Mouse (Mus musculus) urinary bladder, postnatal 14 days (tissue): ENCODE data around the gene Chd5.
A peak's percentile ranks its signal among the peaks of the same experiment; 100 is the strongest.

Experiments used
- DNase-seq: peaks from one replicate; pipeline ENCODE4 v3.0.0; 2021; ENCODE audit warnings: low spot score

The Chd5 gene

DNA sequence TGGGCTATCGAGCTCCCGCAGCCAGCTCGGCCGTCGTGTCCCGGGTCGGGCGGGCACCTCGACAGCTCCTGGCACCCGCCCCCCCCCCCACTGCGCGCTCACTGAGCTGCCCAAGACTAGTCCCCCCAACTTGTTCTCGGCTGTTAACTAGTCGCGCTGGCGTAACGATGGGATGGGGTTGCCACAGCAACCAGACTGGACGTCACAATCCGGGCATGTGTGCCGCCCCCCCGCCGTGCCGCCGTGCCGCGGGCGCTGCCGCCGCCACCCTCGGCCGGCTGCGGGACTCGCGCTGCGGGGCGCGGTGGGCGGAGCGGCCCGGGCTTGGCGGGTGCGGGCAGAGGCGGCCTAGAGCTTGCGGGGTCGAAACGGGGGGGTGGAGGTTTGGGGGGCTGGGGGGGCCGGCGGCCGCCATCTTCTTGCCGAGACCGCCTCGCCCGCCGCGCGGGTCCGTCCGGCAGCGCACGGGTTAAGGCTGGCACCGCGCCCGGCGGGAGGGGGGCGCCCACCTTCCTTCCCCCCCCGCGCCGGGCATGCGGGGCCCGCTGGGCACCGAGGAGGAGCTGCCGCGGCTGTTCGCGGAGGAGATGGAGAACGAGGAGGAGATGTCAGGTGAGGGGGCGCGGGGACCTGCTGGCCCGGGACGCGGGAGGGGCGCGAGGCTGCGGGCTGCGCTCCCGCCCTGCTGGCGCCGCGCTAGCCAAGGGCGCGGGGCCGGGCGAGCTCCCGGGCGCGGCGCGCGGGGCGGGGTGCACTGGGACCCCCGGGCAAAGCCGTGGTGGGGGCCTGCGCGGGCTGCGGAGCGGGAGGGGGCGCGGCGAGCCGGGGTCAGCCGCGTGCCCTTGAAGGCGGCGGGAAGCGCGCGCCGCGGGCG, at the start of gene Chd5:
Gene Chd5 (plus strand): TSS at position 233 of the 874 bp plus-strand sequence.
- no peak for DNase-seq

DNA sequence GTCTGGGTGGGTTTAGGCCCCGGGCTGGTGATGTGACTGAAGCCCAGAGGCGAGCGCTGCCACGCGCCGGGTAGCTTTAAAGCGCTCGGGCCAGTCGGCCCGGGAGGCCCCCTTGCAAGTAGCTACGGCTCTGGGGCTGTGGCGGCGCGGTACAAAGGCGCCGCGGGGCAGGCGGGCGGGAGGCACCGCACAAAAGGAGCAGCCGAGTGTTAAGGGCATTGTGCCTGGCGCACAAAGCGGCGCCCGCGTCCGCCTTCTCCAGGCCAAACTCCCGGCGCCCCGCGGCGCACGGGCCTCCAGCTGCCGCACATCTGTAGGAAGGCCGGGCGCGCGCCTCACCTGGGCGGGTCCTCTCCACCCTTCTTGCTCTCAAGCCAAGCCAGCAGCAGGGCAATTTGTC, 48.1 kb upstream of the Chd5 start:
- DNase-seq, result no peak

DNA sequence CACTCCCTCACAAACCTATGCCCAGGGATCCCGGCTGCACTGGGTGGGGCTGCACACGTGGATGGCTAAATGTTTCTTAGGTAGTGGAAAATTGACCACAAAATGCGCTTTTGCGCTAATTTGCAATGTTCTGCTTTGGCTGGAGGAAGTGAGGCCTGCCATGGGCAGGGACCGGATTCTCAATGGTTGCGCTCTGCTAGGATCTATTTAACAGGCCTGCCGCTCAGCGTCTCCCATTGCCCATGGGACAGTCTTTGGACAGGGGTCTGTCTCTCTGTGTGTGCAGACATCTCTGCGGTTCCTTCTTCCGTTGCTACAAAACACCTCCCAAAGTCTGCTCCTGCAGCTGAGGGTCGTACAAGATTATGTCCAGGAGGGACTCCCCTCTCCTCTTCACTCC, 47.5 kb upstream of the Chd5 start:
- DNase-seq, result no peak

DNA sequence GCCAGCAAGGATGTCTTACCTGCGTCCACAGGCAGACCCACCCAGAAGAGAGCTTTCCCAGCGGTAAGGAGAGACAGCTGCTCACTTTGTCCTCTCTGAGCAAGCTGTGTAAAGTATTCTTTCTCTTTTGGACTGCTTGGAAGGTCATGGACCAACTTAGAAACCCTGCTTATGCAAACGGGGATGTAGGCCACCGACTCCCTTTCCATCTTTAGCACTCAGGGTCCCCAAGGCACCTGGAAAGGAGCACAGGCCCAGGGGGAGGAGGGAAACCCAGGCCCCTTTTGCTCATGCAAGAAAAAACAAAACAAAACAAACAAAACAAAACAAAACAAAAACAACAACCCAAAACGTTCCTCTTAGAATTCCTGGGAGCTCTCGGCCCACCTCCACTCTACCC, 46.9 kb upstream of the Chd5 start, which contains the start of gene Hes3:
Gene Hes3 (minus strand): TSS at position 101 of the 400 bp plus-strand sequence.
- DNase-seq, result no peak

DNA sequence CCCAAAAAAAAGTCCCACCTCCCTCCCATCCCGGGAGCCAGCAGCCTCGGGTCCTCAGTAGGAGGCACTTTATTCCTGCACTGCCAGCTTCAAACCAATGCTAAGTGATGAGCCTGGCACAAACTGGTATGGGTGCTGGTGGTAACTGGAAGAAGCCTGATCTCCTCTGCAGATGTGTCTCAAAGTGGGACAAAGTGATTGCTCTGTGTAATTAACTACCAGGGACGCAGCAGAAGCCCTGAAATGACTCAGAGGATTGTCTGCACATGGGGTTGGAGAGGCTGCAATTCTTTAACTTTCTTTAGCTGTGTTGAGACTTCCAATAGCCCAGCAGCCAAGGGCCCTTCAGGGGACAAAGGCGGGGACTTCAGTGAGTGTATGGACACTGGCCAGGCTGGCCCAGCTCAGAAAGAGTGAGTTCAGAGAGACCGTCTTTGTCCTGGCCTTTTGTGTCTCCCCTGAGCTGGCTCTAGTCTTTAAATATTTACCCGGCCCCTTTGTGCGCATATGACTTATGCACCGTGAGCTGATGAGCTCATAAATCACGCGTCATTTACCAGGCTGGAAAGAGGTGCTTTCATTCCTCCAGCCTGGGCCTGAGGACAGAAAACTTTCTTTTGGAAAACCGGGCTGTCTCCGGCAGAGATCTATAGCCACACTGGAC, 46.2 kb upstream of the Chd5 start:
- no peak for DNase-seq

DNA sequence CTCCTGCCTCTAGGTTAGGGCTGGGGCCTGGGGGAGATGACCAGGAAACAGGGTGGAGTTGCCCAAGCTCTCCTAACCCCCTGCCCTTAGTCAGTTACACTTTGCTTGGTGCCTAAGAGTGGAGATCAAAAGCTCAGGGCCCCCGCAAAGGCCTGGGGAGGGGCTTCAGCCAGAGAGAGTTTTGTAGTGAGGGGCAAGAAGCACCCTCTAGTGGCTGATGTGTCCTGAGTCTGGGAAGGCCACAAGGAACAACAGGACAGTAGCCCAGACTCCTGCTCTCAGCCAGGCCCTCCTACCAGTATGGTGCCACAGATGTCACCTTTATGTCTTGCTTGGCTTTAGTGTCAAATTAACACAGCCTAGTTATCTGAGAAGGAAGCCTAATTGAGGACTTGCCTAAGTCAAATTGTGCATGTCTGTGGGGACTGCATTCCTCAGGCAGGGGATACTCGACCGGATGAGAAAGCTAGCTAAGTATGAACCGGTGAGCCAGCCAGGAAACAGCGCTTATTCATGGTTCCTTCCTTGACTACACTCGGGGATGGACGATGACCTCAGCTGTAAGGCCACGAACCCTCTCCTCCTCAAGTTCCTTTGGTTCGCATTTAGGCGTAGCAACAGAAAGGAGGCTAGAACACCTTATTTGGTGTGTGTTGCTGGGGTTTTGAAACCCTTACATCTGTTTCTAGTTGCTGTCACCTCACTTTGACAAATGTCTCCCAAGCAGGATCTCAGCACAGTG, 44.1 kb upstream of the Chd5 start:
- no peak for DNase-seq

DNA sequence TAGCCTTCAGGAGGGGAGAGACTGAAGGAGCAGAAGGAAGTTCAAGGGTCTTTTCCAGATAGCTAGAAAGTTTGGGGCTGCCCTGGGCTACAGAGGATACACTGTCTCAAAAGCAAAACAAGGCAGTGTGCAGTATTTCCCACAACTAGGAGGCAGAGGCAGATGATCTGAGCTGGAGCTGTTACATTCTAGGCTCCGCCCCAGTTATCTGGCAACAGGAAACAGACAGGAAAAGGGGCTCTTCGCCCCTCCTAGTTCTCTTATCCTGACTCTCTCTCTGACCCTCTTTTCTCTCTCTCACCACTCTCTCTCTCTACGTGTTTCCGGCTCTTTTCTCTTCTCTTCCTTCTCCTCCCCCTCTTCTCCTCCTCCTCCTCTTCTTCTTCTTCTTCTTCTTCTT, 42.5 kb upstream of the Chd5 start:
- DNase-seq, result no peak

DNA sequence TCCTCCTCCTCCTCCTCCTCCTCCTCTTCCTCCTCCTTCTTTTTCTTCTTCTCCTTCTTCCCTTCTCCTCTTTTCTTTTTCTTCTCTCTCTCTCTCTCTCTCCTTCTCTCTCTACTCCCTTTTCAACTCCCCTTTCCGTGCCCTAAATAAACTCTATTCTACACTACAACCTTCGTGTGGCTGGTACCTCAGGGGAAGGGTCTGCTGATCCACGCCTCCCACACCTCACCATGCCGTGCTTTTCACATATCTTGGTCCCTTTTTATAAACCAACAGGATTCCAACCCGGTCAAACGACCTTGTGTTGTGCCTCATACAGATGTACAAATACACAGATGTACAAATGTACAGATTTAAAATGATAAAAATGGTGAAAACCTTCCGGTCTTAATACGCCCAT, 42.1 kb upstream of the Chd5 start:
- no peak for DNase-seq

DNA sequence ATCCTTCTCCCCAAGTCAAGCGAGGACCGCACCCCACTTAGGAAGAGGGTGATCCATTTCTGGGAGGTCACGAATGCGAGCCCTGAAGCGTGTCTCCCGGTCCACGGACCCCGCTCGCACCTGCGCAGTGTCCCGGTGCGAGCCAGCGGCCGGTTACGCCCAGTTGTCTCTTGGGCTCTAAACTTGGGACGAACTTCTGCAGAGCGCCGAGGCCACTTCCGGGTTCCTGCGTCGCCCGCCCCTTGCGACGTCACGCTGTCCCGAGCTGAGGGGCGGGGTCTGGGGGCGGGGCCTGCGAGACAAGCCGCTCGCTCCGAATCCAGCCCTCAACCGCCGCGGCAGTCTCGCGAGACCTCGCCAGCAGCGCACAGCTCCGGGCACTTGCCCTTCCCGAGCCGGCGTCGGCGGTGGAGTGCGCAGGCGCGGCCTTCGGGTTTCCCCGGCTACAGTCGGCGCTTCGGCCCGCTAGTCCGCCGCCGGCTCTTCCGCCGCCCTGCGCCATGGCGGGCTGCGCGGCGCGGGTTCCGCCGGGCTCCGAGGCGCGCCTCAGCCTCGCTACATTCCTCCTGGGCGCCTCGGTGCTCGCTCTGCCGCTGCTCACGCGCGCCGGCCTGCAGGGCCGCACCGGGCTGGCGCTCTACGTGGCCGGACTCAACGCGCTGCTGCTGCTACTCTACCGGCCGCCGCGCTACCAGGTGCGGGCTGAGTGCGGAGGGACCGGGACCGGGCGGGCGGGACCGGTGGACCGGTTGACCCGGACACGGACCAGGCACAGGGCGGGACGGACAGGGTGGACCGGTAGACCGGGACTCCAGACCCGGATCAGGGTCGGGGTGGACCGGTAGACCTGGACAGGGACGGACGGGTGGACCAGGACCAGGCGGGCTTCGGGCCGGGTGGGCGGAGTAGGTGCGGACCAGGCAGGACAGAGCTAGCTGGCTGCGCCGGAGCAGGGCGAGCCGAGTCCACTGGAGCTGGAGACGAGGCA, 41.3 kb upstream of the Chd5 start, which contains the start of gene Icmt:
Gene Icmt (plus strand): TSS at position 354 of the 988 bp plus-strand sequence.
- peak; percentile 100 for DNase-seq

DNA sequence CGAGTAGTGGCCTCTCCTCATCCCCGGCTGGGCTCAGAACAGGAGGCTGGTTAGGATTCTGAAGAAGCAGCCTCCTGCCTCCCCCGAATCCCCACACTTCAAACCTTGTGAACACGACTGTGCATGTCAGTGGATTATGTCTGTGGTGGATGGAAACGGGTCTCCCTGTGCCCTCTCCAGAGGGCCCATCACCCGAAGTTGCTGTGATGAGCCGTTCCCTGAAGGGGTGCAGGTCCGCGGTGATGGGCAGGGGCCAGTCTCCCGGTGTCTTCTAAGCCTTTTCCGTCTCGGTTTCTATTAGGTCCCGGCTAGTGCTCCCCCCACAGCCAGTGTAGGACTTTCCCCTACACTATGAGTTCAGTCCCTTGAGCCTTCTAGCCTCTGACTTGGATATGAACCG, 39.6 kb upstream of the Chd5 start:
- DNase-seq, result no peak

DNA sequence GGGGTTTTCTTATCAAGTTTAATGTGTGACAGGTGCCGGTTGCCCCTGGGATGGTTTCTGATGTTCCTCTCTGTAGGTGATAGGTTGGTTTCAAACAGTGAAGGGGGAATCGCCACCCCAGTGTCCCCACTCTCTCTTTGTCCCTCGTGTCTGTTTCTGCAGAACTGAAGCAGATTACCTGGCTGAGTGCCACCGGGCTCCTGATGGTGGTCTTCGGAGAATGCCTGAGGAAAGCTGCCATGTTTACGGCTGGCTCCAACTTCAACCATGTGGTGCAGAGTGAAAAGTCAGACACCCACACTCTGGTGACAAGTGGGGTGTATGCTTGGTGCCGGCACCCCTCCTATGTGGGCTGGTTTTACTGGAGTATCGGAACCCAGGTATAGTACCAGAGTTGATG, 38.1 kb upstream of the Chd5 start:
- no peak for DNase-seq

DNA sequence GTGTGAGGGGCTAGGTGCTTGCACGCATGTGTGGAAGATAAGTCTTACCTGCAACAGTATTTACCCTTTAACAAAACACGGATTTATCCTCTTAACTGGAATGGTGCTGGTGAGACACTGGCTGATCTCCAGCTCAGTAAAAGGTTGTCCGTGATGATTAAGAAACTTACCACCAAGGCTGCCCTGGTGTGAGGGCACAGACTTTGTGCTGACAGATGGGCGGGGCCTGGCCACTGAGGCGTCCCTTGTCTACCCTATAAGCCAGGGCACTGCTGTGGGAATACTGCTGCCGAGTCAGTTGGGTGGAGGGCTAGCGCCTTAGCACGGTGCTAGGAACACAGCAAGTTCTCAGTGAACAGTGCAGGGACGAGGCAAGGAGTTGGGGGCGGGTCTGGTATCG, 36.4 kb upstream of the Chd5 start:
- no peak for DNase-seq

DNA sequence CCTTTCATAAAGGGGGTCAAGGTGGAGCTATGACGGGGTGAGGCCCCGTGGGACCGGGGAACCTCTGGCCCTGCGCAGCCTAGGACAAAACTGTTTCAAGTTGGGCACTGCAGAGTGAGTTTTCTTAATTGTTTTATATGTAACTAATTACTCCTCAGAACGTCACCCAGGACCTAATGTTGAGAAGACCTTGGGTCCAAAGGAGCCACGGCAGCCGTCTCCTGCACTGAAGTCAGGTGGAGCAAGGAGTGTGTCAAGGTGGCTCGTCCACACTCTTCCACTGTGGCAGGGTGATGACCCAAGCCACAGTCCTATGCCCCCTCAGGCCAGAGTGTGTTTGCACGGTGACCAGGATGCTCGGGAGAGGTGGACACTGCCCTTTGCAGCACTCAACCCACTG, 35.3 kb upstream of the Chd5 start:
- DNase-seq, result no peak

DNA sequence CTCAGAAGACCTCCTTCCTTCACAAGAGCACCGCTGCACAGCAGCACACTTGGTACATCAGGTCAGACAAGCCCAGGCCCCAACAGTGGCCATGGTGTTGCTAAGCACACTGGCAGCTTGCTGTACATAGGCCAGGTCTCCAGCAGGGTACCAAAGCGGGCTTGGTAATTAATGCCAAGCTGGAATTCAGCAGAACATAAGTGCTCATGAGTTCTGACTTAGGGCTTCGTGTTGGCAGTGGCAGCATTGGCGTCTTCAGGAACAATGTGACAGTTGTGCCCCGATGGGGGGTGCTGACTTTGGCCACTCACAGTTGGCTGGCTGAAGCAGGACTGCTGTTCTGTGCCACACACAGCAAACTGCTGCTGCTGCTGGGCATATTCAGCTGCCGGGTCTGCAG, 33.8 kb upstream of the Chd5 start:
- DNase-seq, result no peak

DNA sequence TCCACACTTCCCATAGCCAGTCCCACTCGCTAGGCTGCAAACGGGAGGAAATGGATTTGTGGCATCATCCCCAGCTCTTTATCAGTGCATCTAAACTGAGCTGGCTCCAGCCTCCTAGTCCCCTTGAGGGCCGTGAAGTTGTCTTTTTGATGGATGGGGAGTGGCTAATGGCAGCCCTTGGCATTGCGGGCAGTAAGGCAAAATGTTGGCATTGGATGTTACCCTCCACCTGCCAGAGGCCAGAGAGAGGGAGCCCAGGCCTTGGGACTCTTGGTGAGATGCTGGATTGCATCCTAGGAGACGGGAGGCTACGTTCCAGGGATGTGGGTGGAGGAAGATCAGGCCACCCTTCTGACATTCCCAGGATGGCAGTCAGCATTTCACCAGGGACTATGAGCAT, 32.5 kb upstream of the Chd5 start:
- no peak for DNase-seq

DNA sequence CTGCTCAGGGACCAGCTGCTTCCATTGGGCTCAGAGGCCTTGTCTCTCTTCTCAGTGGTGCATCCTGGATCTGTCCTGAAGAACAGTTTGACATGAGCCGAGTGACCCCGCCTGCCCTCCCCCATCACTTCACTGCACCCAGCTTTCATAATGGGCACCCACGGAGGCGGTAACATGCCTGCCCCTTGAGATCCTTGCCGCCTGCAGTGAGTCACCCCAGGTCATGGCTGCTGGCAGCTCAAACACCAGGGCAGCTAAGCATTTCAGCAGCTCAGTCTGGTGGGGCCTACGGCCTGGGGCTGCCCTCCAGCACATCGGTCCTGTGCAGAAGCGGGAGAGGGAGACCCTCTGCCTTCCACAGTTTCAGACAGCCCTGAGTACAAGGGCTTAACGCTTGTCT, 30.9 kb upstream of the Chd5 start:
- DNase-seq, result no peak

DNA sequence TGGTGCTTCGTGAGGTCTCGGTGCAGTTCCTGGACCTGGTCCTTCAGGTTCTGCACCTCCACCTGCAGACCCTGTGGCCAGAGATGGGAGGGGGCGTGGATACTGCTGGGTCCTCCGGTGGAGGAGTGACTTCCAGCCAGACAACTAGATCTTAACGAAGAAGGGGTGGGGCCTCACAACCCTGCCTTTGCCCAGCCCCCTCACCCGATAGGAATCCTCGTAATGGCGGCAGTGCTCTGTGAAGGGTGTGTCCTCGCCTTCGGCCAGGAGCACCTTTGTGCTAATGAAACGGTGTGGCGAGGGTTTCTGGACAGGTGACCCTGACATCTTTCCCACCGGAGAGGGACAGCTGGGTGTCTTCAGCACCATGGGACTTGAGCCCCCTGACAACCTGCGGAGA, 26.3 kb upstream of the Chd5 start:
- no peak for DNase-seq

DNA sequence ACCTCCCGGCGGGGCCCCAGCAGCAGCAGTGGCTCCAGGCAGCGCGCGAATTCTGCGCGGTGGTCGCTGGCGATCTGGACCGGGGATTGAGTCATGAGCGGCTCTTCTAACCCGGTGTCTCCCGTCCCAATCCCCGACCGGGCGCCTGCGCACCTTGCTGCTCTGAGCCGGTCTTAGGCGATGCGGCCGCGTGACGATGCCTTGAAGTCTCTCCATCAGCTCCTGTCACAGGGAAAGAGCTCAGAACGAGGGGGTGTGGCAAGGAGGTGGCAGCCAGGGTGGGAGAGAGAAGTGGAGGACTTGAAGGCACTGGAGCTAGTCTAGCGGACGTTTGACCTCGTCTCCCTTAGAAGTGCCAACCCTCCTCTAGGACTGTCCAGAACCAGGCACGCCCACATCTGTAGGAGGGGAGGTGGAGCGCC, 25.2 kb upstream of the Chd5 start:
- DNase-seq, result no peak

DNA sequence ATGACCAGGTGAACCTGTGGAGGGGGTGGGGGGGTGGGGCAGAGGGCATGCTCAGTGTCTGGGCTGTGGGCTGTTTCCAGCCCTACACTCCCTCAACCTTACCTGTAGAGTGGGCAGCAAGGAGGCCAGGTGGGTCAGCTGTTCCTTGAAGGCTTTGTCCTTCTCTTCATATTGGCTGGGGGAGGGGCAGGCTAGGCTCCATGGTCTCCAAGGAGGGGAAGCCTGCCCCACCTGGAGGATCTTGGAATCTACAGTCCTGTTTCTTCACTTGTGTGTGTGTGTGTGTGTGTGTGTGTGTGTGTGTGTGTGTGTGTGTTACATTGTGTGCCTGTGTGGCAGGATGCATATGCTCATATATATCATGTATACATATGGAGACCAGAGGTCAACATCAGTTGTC, 24.5 kb upstream of the Chd5 start:
- no peak for DNase-seq

DNA sequence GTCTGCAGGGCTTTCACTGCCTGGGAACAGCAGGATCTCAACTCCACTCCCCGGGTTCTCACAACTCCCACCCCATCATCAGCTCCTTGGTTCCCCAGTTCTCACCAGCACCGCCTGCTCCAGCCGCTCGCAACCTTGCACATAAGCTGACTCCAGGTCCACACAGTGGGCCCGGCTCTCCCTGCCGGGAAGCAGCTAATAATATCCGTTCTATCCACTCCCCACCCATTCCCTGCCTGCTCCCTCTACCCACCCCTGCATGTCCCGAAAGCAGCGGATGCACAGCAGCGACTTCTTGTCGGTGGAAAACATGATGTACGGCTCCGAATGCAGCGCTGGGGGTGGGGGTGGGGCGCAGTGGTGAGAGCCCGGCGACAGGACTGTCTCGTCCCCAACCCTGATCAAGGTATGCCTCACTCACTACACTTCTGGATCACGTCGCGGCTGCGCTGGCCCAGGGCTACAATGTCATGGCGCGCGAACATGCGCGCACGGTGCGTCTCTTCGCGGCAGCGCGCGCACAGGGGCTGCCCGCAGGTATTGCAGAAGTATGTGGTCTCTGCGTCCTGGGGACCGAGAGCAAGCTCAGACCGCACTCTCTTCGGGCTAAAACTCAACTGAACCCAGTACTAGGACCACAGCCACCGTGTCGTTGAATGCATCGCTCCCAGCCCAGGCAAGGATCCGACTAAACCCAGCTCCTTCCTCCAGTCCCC, 22.8 kb upstream of the Chd5 start:
- no peak for DNase-seq

DNA sequence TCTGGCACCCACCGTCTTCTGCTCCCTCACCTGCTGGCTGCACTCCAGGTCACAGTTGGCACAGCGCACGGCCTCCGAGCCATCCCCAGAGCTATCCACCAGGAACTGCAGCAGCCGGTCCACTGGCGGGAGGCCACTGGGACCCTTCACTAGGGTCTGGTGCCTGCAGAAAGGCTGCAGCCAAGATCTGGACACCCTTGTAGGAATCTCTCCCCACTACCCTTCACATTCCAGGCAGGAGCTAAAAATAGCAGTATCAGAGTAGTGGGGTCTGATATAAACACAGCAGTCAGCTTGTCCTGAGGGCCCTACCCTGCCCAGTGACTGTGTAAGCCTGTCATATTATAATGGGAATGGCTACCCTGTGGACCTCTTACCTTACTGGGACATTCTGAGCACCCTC, 20.8 kb upstream of the Chd5 start:
- DNase-seq, result no peak
